Mouse (Mus musculus) heart, postnatal 36 days (tissue): ENCODE measurements around the gene Ccr10. TPM values are rescaled to one million over a fixed set of nuclear protein-coding genes. Genes with fewer than 3 reads are reported as not detected.

Source experiments
- DNase-seq, 2 experiments: peaks; one replicate each; pipeline ENCODE4 v3.0.0; 2021 to 2022
- intact Hi-C: fragments of 180-260 bp; cut with DNase I; formaldehyde crosslinking; loops from one replicate; pipeline ENCODE4 v1.15.1; 2025
- total RNA-seq, 2 experiments: library from RNA; stranded (reverse); gene quantifications; 2 replicates each; pipeline ENCODE4 v1.2.3; 2021

Ccr10 gene
- total RNA-seq, 2 experiments from 2014 or later = 0.24 TPM; not detected in 1

DNA sequence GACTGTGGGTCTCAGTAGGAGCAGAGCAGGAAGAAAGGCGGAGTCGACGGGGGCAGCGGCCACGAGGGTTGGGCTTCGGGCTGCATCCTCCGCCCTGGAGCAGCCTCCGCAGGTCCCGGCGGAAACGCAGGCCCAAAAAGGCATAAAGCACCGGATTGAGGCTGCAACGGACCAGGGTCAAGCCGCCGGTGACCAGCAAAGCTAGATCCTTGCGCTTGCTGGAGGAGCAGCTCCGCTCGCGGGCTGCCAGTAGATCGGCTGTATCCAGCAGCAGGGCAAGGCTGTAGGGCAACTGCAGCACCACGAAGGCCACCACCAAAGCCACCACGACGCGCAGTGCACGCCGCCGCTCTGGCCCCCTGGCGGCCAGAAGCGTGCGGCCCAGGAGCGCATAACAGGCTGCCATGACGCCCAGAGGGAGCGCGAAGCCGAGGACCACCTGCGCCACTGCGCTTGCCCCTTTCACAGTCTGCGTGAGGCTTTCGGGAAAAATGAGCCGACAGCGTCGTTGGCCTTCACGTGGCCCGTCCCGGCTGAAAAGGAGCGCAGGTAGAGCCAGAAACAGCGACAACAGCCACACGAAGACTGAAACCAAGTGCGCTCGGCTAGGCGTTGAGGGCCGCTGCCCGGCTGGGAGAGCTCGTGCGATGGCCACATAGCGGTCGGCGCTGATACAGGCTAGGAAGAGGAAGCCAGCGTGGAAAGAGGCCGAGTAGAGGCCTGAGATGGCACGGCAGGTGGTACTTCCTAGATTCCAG is 1.4 kb downstream of the Ccr10 start:
- intact Hi-C loops = loop anchor here (1.0 to 5.0 kb wide), 3 partner anchors 79 to 207 kb away; partner anchors contain the start of genes Coasy and Psmc3ip
- DNase-seq = peak; percentile 81 to 89

DNA sequence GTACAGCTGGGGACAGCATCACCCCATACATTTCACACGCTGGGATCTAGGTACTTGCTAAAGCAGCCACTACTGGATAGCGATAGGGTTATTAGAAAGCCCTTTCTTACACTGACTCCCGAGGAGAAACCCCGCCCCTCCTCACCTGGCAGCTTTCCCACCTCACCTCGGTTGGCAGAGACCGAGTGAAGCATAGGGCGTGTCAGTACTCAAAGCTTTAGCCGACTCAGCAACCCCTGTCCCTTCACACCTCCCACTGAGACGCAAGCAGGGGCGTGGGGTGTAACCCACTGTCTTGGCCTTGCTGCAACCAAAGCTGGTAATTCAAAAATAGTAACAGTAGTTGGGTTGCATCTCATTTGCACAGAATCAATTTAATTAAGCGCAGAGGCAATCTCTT is 2.1 kb downstream of the Ccr10 start:
- peak; percentile 54 to 59 for DNase-seq
- intact Hi-C loops = loop anchor here (1.0 to 5.0 kb wide), 3 partner anchors 78 to 206 kb away; partner anchors contain the start of genes Coasy and Psmc3ip

DNA sequence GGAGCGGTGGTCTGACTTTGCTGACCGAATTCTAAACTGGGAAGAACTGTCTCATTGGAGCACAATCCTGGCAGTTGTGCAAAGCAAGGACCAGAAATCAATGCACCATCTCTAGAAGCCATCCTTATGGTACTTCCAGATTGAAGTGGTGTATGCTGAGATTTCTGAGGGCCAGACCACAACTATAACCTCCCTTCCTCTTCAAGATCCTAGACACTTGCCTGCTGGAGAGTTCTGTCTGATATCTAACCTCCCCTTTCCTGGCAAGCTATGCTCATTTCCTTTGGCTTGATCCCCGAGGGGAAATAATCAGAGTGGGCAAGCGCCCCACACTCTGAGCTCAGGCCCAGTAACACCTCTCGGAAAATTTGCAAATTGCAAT is 2.8 kb downstream of the Ccr10 start:
- DNase-seq = no peak
- intact Hi-C loops = loop anchor here (5.0 kb wide), 1 partner anchor 205 kb away; no protein-coding TSS in a partner anchor

DNA sequence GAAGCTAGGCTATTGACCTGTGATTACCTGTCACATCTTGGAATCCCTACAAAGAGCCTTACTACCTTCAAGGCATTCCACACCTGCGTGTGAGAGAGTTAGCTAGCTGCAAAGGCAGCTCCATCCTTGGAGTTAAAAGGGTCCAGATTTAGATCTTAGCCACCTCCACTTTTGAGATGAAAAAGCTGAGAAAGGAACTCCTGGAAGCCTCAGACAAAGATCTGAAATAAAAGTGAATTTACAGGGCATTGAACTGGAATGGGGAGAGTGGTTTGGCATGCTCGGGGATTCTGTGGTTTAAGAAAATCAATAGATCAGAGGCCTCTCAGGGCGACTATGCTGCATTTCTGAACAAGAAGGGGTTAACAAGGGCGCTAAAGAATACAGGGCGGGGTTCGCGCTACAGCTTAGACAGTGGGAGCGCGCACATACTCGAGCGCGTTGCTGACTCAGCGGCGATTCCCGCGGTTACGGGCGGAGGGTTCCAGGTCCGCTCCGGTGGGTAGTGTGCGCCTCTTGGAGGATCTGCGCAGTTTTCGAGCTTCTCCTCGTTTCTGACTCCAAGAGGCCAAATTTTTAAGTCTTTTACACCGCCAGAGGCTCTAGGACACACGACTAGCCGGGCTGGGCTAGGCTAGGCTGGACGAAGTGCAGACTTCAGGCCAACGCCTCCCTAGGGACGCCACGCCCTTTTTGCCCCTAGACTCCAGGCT is 3.4 kb downstream of the Ccr10 start:
- intact Hi-C loops = loop anchor here (5.0 kb wide), 1 partner anchor 205 kb away; no protein-coding TSS in a partner anchor

DNA sequence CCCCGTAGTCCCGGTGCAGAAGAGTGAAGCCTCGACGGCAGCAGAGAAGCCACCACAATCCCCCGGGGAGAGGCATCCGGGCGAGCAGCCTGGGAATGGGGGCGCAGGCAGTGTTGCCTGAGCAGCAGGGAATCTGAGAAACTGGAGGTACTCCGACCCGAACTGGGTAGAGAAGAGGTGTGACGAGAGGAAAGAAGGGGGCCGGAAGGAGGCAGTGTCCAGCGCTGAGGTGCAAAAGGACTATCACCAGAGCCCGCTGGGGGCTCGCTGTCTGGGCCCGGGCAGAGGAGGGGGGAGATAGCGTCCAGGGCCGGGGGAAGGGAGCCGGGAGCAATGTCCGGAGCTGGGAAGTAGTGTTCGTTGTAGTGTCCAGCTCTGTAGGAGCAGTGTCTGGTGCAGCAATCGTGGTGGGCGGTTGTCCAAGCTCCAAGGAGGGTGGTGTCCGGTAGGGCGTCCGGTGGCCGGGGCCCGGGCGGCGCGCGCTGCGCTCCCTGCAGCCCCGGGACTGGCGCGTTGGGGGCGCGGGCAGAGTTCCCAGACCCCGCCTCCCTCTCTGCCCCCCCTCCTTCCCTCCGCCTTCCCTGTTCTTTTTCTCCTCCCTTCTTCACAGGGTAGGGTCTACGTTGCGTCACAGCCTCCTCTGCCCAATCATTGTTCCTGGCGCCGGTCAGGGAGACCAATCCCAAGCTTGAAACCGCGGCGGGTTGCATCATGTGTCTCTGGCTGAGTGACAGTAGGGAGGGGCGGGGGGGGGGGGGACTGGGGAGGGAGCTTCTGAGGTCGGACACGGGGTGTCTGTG is 4.2 kb downstream of the Ccr10 start, which contains the start of gene Plekhh3:
Gene Plekhh3, minus strand, starts transcription at position 541 of the 800 bp plus-strand sequence.
- peak; percentile 89 to 92 for DNase-seq
- intact Hi-C loops = loop anchor here (1.0 to 5.0 kb wide), 2 partner anchors 51 to 204 kb away; no protein-coding TSS in a partner anchor

More for the DNA sequence above, 3.4 kb downstream of the Ccr10 start:
- DNase-seq = peak; percentile 77 to 80

DNA sequence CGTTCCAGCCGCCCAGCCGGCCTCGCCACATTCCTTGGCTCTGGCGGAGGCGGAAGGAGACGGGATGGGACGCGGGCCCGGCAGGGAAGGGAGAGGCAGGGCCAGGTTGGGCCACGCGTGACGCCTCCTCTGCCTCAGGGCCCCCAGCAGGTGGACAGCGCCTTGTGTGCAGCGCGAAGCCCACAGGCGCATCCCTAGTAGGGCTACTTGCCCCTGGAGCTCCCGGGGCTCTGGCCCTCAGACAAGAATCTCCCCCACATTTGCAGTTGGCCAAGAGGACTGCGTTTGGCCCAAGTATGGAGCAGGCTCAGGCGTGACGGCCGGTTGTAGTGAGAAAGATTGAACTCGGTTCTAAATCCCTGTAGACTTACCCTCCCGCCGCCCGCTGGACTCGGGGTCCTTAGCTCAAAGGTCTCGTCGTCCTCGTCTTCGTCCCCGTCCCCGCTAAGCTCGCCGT is 4.9 kb downstream of the Ccr10 start, which contains the start of gene Cntnap1:
Gene Cntnap1, plus strand, starts transcription at position 170 of the 457 bp plus-strand sequence.
- intact Hi-C loops = loop anchor here (1.0 to 5.0 kb wide), 2 partner anchors 50 to 203 kb away; no protein-coding TSS in a partner anchor
- peak; percentile 68 to 78 for DNase-seq

DNA sequence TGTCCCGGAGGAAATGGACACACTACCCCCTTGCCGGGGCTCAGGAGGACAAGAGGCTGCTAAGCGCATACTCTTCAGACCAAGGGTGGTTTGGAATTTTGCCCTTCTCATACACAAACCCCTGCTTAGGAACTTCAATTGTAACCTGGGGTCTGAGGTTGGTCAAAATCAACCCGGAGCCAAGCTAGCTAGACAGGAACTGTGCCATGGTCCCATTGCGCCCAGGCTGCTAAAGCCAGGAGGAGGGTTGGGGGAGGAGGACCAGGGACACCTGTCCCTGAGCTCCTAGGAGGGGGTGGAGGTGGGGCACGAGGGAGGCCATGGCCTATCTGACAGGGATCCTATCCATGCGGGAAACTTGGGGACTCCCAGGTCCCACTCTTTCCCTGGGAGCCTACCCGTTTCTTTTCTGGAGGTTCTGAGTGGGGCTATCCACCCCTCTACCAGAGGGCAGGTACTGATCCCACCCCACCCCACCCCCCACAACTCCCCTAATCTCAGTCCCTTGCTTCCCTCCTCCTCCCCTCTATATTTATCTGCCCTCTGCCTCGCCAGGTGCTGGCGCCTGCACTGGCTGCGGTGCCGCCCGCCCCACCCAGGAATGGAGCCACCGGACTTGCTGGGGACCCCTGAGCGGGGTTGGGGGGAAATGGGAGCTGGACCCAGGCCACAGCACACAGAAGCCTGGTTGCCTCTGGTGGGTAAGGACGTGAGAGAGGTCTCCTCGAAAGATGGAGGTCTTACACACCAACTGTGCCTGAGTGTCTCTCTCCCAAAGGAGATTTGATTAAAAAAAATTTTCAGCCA is 5.7 kb downstream of the Ccr10 start:
- intact Hi-C loops = loop anchor here (1.0 to 5.0 kb wide), 2 partner anchors 49 to 202 kb away; no protein-coding TSS in a partner anchor
- no peak for DNase-seq

DNA sequence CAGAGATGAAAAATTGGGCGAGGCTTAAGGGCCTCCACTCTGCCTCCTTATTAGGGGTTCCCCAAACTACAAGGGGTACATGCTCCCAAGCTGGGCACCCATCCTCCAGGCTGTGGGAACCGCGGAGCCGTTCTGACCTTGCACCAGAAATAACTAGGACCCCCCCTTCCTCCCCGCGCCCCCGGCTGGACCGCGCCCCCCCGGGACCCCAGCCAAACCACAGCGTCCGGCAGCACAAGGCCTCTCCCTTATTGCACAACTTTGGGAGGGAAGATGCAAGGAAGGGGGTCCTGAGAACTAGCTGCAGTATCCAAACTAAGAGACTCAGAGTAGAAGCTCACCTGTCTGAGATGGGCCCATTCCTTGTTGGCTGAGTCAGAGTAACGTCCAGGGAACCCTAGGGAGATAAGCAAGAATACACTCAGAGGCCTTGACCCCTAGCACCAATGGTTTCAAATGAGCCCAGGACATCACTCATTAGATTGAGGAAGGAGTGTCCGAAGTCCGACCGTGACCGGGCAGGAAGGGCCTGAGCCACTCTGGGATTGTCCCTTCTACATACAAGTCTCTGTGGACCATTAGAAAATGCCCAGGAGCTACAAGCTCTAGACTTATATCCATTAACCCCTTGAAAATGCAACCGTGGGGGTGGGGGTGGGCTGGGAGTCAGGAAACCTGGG is 6.8 kb downstream of the Ccr10 start:
- intact Hi-C loops = no loop called here
- peak; percentile 63 to 70 for DNase-seq

DNA sequence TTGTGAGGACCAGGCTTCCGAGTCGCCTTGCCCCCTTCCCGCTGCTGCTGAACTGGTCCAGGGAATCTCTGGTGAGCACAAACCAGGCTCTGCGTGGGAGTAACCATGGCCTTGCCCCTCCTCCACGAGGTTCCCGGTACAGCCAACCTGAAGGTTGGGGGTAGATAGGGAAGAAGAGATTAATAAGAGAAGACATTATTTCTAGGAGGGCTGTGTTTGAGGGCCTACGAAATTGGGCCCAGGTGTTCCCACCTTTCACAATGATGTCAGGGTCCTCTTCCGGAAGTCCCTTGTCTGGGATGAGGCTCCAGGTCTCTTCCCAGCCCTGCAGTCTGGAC is 7.3 kb downstream of the Ccr10 start:
- intact Hi-C loops = no loop called here
- DNase-seq = no peak

DNA sequence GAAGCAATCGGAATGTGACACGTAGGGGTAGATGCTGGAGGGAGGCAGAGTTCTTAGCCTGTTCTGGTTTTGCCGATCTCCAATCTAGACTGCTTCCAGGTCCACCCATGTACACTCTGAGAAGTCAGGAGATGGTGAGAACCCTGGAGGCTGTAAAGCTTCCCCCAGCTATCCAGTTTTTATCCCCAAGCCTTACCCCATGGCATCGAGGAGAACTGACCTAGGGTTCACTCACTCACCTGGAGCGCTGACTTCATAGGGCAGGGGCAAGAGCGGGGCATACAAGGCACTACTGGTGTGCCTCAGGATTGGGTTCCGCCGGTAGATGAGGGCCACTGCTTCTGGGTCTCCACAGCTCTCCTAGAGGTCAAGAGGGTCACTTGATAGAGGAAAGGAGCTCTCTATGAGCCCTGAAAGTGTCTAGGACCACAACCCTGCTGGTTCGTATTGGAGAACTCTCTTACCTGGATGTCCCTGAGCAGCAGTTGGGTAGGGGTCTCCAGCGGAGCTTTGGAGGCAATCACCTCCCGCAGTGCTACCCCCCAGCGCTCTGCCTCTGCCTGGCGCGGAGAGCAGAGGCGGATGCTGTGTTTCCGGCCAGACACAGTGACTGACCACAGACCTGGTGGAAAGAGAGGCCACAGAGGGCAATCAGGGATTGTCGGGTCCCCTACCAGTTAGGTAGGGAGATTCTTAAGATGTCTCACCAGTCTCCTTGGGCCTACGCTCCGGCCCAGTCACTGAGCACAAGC is 7.9 kb downstream of the Ccr10 start:
- DNase-seq = no peak
- intact Hi-C loops = no loop called here

DNA sequence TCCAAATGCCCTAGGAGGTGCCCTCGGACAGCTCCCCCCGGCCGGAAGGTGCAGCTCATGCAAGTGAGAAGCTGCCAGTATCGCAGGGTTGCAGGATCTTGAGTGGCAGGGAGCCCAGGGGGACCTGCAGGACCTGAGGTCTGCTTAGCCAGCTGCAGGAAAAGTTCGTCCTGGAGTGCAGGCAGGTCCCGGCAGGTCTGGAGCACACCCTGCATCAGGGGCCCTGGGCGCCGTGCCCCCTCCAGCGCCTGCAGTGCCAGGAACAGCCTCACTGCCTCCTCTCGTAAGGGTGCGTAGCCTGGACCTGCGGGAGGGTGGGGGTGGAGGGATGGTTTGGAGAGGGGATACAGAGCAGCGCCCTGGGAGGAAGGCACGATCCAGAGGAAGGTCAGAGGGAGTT is 8.9 kb downstream of the Ccr10 start:
- intact Hi-C loops = no loop called here
- no peak for DNase-seq

DNA sequence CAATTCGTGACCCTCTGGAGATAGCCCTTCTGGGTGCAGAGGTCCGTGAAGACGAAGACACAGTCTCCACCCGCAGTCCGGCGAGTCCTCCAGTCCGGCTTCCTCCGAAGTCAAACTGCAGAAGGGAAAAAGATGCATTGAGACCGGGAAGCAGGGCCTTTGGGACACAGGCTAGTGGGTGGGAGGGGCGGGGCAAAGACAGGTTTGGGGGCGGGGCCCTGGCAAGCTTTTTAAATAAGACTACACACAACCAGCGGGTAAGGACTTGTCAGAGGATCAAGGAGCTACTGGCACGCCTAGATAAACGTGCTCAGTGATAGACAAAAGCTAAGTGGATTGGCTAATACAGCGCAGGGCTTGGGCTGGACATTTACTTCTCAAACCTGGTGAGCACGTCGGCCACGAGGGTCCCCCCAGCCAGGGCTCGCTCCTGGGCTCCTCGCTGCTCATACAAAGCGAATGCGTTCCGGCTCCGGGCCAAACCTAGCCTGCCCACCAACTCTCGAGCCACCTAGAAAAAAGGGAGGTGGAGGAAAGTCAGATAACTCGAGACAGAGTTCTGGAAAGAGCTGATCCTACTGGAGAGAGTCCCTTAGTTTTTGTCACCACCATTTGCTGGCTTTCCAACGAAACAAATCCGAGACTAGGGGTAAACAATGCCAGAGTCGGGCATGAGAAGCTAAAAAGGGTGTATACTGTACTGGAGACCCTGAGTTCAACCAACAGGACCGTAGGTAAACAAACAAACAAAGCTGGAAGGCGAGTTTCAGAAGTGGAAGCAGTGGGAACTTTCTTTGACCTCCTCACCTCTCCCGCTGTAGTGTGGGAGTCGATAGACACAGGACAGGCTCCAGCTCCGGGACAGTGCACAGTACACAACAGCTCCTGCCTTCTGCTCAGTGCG is 10.3 kb downstream of the Ccr10 start:
- DNase-seq = no peak
- intact Hi-C loops = no loop called here

DNA sequence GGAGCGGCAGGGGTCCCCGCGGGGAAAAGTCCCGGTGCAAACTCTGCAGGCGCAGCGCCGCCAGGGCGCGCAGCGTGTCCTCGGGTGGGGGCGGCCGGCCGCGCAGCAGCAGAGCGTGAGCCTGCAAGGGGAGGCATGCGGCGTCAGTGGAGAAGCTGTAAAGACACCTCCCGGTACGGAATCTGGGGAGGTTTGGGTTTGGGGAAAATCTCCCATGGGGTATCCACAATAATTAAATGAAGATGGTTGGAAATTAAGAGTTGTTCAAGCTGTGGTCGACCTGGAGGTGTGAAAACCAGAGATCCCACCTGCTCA is 10.9 kb downstream of the Ccr10 start:
- intact Hi-C loops = no loop called here
- no peak for DNase-seq

DNA sequence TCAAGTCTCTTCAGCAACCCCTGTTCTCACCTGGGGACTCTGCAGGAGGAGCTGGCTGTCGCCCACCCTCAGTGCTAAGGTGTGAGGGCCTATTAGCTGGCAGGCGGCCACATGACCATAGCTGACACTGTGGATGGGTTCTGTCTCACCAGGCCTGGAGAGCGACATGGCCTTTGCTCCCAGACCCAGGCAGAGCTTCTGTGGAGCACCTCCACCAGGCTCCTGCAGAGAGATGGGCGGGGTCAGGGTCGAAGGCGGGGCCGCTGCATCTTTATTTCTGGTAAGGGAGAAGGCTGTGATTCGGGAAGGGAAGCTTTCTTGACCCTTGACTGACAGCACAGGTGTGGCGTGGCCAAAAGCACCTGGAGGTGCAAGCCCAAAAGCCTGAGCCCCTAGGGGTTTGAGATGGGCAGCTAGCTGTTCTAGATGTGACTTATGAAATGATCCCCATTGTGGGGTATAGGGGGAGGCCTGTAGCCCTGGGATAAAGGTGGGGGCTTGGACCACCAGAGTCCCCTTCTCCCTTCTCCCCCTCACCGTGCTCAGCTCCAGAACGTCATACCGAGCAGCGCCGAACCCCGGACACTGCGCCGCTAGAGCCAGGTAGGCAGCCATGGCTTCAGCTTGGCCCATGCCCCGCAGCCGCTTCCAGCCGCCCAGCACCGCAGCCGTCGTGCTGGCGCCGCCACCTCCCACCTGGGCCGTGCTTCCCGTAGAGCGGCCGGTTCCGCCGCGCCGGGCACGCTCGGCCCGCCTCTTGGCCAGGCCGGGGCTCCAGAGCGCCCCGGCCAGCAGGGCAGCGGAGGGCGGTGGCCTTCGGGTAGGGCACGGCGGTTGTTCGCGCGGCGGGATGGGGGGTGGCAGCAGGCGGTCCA is 11.5 kb downstream of the Ccr10 start:
- DNase-seq = no peak
- intact Hi-C loops = no loop called here

DNA sequence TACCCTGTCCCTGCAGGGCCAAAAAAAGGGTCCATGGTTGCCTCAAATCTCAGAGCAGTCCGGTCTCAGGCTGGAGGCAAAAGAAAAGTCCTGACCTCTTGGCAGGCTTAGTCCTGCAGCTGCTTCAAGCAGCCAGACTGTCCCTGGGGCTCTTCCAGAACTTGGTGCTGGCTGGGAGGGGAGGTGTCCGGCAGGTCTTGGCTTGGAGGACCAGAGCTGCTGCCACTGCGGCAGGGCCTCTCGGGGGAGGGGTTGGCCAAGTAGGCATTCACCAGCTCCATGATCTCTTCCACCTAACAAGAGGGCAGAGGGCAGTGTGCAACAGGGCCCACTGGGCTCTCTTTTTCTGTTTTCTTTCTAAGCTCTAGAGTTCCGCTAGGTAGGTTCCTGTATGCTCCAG is 12.5 kb downstream of the Ccr10 start:
- peak; percentile 69 to 77 for DNase-seq

DNA sequence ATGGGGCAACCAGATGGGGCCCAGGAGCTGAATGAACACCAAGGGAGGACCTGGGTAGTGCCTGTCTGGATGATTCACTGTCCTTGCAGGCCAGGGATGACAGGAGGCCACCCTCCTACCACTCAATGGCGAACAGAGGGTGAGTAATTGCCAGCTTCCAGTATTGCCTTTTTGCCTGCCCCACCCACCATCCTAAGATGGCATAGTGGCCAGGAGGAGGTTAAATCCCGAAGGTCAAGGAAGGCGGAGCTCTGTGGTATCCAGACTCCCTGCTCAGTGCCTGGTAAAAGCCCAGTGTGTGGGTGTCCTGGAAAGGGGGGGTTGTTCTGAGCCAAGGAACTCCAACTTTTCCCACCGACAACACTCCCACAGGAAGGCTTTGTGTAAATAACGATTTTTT is 12.9 kb downstream of the Ccr10 start:
- intact Hi-C loops = no loop called here
- no peak for DNase-seq

More for the DNA sequence above, 12.5 kb downstream of the Ccr10 start:
- intact Hi-C loops = no loop called here

DNA sequence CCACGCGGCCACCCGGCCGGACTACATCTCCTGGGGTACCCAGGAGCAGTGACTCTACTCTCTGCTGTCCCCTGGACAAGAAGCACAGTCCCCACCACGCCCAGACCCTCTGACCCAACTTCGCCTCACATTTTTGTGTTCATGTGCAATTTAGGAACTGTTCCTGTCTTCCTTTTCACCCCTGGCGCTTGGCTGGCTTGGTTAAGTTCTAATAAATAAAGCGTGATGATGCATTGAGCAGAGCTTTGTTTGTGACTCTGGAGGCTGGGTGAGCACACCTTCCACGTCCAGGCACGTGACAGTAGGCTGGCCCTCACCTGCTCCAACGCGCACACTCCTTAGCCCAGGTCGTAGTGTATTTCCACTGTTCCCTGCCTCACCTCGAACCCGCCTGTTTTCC is 13.7 kb downstream of the Ccr10 start:
- no peak for DNase-seq
- intact Hi-C loops = no loop called here
